Mouse (Mus musculus) effector memory CD4-positive, alpha-beta T cell, adult 5 months (primary cell): ENCODE measurements around the gene Bfar. TPM values are rescaled to one million over a fixed set of nuclear protein-coding genes. Genes with fewer than 3 reads are reported as not detected.

Experiments used
- polyA plus RNA-seq: library from polyadenylated mRNA; unstranded; fragments of 100-300 nt; shearing (Covaris generic); gene quantifications from one replicate; pipeline ENCODE4 v1.2.1, GENCODE M21; 2017

Gene Bfar
- 46.4 TPM for polyA plus RNA-seq

DNA sequence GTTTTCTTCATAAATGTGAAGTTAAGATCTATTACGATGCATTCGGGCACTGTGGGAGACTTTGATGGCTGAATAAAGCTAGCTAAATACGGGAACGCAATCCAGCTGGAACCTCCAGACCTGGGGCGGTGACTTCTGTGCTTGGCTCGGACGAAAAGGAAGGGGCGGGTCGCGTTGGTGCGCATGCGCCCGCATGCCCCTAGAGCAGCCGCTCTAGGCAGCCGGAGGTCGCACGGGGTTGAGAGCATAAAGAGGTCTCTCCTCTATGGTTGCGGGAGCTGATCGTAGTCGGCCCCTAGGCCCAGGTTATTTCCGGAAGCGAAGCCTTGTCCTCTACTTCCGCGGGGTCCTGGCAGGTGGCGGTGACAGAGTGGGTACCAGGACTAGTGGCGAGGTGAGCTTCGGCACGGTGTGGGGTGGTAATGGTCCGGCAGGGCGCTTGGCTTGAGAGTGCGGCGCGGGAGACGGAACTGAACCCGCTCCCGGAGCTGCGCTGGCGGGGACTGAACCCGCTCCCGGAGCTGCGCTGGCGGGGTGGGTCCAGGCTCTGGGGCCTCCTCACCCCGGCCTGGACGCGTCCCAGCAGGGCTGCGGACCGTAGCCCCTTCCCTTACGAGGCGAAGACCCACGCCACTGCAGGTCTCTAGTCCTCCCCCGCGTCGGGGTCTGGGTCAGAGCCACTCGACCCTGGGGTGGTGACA is at the start of gene Bfar, which contains the start of gene 3110001I22Rik:
Bfar (plus strand) TSS at position 174 of the 701 bp plus-strand sequence.
3110001I22Rik (plus strand) TSS at position 245 of the 701 bp plus-strand sequence.

GRCm38 (mm10) chr16:13667878-13668343 is 3.7 kb upstream of the Bfar start, which contains the start of gene Parn:
Gene Parn (minus strand): TSS chr16:13668170.

DNA sequence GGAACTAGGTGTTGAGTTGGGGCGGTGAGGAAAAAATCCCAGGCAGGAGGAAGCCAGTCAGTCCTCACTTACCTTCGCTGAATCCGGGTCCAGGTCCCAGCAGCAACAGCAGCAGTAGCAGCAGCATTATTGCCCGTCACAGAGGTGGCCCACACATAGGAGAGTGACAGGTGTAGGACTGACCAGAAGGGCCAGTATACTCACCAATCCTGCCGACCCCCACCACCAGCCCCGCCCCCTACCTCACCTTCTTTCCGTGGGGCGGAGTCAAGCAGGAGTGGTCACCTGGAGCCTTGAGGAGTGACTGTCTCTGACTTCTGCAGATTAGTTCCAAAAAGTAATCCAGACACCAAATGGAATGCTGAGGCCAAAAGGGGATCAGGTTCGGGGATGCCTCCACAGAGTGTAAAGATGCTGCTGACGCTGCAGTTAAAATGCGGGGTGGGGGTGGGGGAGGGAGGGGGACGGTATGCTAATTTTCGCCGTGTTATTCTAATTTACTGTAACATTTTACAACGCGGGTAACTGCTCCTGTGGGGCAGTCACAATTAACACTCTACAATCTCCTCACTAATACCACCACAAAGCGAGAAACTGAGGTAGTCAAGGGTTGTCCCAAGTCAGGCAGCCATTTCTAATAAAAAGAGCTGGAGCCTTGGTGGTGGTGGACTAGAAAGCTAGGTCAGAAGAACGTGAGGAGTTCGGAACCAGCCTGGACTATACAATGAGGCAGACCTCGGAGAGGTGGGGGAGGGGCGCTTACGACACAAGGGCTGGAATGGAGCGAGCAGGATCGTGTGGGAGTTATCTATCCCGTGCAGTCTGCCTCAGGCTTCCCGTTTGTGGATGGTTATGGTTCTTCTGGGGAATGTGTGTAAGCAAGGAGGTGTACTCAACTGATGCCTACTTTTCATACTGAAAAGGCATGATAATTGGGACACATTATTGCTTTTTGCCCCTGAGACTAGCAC is 58.9 kb downstream of the Bfar start, which contains the start of gene Pla2g10:
Pla2g10 (minus strand) TSS at position 699 of the 971 bp plus-strand sequence.

Other genes starting within 250 kb of the Bfar start
- gene Parn, start 3.7 kb upstream of the Bfar start, polyA plus RNA-seq = 40.6 TPM
- gene 3110001I22Rik, start 71 bp downstream of the Bfar start, polyA plus RNA-seq = 26.9 TPM
- not detected for gene Pla2g10, start 59.1 kb downstream of the Bfar start, polyA plus RNA-seq
- gene Rrn3, start 108.8 kb downstream of the Bfar start, polyA plus RNA-seq = 37.4 TPM
- gene Ntan1, start 147.0 kb downstream of the Bfar start, polyA plus RNA-seq = 110 TPM
- gene Pdxdc1, start 231.3 kb downstream of the Bfar start, polyA plus RNA-seq = 41.7 TPM
- gene Mpv17l, start 231.3 kb downstream of the Bfar start, polyA plus RNA-seq = 0.91 TPM